Mouse (Mus musculus): ENCODE data around the gene Hist2h2aa1.

DNA sequence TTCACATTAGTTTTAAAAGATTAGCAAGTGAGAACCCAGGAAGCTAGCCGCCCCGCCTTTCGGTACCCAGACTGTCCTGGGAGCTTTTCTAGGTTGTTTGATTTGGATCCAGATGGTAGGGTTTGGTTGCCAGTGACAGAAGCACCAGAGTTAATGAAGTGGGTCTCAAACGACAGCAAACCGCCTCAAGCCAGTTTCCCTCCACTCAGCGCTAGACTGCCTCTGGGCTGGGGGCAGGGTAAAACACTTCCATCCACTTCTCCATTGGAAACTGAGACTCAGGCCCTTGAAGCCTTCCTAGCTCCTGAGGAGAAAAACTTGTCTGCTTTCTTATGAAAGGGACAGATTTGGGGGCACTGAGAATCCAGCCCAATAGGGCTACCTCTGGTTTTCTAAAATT, 47.3 kb downstream of the Hist2h2aa1 start:
- TF ChIP-seq CTCF (IDR thresholded peaks at IDR 0.05; ENCODE audit: borderline replicate concordance, insufficient read depth, low read length) (no peak), POLR2A (IDR thresholded peaks at IDR 0.05; ENCODE audit: low read depth, low read length) (no peak)
